Mouse (Mus musculus): ENCODE measurements at regions not wholly inside any gene's neighbourhood (a gene's known extent, or its start where the extent isn't known, plus 50 kb on each side); places are given as distances from the start of the nearest gene placed in this dataset.
A peak's percentile ranks its signal among the peaks of the same experiment; 100 is the strongest.

DNA sequence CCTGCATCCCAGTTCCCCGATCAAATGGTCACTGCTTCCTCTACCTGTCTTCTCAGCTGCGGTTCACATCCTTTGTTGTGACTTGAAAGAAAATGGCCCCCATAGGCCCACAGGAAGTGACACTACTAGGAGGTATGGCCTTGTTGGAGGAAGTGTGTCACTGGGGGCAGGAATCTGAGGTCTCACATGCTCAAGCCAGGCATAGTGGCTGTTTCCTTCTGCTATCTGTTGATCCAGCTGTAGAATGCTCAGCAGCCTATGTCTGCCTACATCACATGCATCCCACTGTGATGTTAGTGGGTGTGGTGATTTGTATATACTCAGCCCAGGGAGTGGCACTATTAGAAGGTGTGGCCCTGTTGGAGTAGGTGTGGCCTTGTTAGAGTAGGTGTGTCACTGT lies 76.1 kb downstream of the Zfp706 start:
- 79% methylated on average over 2 of the region's 2 CpGs for WGBS
- Histone ChIP-seq H3K4me2 (replicated peaks) (no peak overlapping the region), H3K36me3 (no peaks in the 10 kb centered on the region), H3K27ac (no peak overlapping the region), H3K4me3 (replicated peaks) (no peak overlapping the region), H3K4me1 (replicated peaks) (peaks cover 10% of the 10 kb centered on the region), H3K9ac (no peak overlapping the region), H3K27me3 (replicated peaks) (no peaks in the 10 kb centered on the region), H3K9me3 (no peaks in the 10 kb centered on the region)
- no peak for ATAC-seq

DNA sequence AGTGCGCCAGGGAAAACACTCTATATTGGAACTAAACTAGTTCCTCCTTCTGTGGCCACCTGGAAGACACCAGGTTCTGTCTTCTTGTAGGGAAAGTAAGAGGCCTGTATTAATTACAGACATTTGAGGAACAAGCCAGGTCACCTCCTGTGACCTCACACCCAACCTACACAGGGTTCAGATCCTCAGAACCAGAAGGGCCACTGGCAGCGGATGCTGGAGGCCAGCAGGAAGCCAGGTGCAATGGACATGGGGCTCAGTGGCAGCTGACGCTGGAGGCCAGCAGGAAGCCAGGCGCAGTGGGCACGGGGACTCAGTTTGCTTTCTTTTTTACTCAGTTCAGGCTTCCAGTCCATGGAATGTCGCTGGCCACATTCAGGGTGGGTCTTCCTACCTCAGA lies 77.1 kb downstream of the Zfp706 start:
- WGBS, result 78% methylated on average over 6 of the region's 6 CpGs
- no peak overlapping the region for H3K4me3 ChIP-seq (replicated peaks)
- no peak overlapping the region for H3K4me2 ChIP-seq (replicated peaks)
- H3K4me1 ChIP-seq (replicated peaks), result peaks cover 10% of the 10 kb centered on the region
- no peaks in the 10 kb centered on the region for H3K9me3 ChIP-seq
- H3K9ac ChIP-seq, result no peak overlapping the region
- H3K27me3 ChIP-seq (replicated peaks), result no peaks in the 10 kb centered on the region
- ATAC-seq, result no peak
- no peak overlapping the region for H3K27ac ChIP-seq
- H3K36me3 ChIP-seq, result no peaks in the 10 kb centered on the region

DNA sequence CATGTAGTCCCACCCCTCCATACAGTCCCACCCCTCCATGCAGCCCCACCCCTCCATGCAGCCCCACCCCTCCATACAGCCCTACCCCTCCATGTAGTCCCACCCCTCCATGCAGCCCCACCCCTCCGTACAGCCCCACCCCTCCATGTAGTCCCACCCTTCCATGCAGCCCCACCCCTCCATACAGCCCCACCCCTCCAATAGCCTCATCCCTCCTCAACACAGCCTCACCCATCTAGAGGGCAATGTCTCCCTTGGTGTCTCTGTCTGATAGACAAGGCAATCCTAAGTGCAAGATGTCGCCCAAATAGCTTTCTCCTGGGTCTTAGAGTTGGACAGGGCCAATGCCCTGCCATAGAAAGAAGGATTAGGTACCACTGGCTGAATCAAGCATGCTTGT lies 77.8 kb downstream of the Zfp706 start:
- H3K4me2 ChIP-seq (replicated peaks), result no peak overlapping the region
- H3K27ac ChIP-seq, result no peak overlapping the region
- H3K4me1 ChIP-seq (replicated peaks), result peaks cover 10% of the 10 kb centered on the region
- WGBS, result 74% methylated on average over 2 of the region's 2 CpGs
- no peak overlapping the region for H3K4me3 ChIP-seq (replicated peaks)
- H3K36me3 ChIP-seq, result no peaks in the 10 kb centered on the region
- ATAC-seq, result no peak
- H3K27me3 ChIP-seq (replicated peaks), result no peaks in the 10 kb centered on the region
- H3K9me3 ChIP-seq, result no peaks in the 10 kb centered on the region
- H3K9ac ChIP-seq, result no peak overlapping the region

DNA sequence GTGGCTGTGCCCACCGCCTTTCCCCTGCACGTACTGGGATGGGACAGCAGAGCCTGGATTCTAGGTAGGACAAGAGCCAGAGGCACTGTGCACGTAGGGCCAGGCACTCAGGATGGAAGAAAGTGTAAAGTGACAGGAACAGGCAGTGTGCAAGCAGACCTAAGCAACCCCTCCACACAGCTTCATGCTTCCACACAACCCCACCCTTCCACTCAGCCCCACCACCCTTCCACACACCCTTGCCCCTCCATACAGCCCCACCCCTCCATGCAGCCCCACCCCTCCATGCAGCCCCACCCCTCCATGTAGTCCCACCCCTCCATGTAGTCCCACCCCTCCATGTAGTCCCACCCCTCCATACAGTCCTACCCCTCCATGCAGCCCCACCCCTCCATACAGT lies 78.5 kb downstream of the Zfp706 start:
- no peak overlapping the region for H3K4me3 ChIP-seq (replicated peaks)
- H3K9me3 ChIP-seq, result no peaks in the 10 kb centered on the region
- 93% methylated on average over 3 of the region's 3 CpGs for WGBS
- no peak for ATAC-seq
- H3K4me1 ChIP-seq (replicated peaks), result peaks cover 10% of the 10 kb centered on the region
- no peaks in the 10 kb centered on the region for H3K27me3 ChIP-seq (replicated peaks)
- H3K9ac ChIP-seq, result no peak overlapping the region
- no peak overlapping the region for H3K27ac ChIP-seq
- H3K36me3 ChIP-seq, result no peaks in the 10 kb centered on the region
- no peak overlapping the region for H3K4me2 ChIP-seq (replicated peaks)

DNA sequence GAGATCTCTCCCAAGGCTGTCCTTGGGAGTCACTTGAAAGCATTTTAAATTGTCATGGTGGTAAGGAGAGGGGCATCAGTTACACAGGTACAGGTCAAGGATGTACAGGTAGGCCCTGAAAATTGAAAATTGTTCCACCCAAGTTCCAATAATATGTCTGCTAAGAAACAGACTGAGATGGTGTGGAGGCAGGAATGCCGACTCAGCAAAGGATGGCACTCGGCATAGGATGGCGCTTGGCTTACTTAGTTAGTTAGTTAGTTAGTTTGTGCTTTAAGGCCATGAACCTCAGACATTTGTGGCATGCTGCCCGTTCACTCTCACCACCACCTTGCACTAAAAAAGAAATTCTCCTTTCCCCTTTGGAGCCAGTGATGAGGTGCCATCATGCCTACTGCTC lies 78.9 kb downstream of the Zfp706 start:
- H3K4me3 ChIP-seq (replicated peaks), result no peak overlapping the region
- peaks cover 10% of the 10 kb centered on the region for H3K4me1 ChIP-seq (replicated peaks)
- H3K27ac ChIP-seq, result no peak overlapping the region
- no peaks in the 10 kb centered on the region for H3K9me3 ChIP-seq
- H3K9ac ChIP-seq, result no peak overlapping the region
- H3K36me3 ChIP-seq, result no peaks in the 10 kb centered on the region
- H3K4me2 ChIP-seq (replicated peaks), result no peak overlapping the region
- ATAC-seq, result no peak
- WGBS, result 95% methylated on average over 4 of the region's 4 CpGs
- H3K27me3 ChIP-seq (replicated peaks), result no peaks in the 10 kb centered on the region

DNA sequence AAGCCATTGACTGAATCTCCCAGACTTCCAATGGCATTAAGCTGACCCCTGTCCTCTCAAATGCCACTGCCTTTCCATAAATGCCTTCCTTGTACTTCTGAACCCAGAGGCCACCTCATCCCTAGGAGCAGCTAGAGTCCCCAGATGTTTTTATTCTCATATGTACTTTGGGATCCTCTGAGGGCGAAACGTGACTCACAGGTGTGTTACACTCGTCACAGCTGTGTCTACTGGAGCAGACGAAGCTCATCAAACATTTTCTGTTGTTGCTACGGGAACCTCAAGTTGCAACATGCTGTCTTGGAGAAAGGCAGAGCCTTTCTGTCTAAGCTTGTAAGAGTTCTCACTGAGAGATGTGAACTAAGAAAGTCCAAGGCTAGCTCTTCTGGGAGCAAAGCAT lies 80.1 kb downstream of the Zfp706 start:
- H3K4me1 ChIP-seq (replicated peaks), result no peaks in the 10 kb centered on the region
- no peaks in the 10 kb centered on the region for H3K9me3 ChIP-seq
- no peak for ATAC-seq
- H3K4me2 ChIP-seq (replicated peaks), result no peak overlapping the region
- H3K36me3 ChIP-seq, result no peaks in the 10 kb centered on the region
- no peak overlapping the region for H3K4me3 ChIP-seq (replicated peaks)
- H3K27ac ChIP-seq, result no peak overlapping the region
- 75% methylated on average over 5 of the region's 5 CpGs for WGBS
- H3K27me3 ChIP-seq (replicated peaks), result no peaks in the 10 kb centered on the region
- no peak overlapping the region for H3K9ac ChIP-seq

DNA sequence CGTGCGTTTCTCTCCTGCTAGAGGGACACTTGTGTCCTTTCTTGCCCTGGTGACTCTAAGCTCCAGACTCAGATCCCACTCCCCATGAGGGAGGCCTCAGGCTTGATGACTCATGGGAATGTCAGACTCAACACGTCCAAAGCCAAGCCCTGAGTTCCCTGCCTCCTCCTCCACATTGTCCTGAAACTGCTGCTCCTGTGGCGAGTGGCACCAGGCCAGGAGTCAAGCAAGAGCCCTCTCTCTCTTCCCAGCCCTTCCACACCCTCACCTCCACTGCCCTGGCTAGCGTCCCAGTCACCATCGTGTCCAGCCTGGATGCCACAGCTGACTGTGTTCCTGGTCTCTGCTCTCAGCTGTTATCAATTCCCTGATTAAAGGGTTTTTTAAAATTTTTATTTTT lies 83.4 kb downstream of the Zfp706 start:
- no peak for ATAC-seq
- H3K27ac ChIP-seq, result no peak overlapping the region
- WGBS, result 61% methylated on average over 6 of the region's 6 CpGs

DNA sequence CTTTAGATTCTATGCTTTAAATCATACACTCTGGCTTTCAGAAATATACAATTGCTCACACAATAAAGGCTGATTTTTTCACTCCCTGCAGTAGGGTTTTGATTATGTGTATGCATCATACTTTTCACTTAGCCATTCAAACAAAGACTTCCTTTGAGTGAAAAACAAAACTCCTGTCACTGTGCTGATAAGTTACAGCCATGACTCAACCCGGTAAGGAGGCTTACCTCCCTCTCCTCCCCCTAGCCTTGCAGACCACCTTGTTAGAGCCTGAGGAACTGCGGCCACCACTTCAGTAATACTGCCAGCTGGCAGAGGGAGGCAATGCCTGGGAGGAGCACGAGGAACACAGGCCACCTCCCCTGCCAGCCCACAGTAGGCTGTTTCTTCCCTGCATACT lies 86.2 kb downstream of the Zfp706 start:
- H3K9ac ChIP-seq, result no peak overlapping the region
- no peak for ATAC-seq
- peaks cover 5% of the 10 kb centered on the region; the same call in 1 of the 2 replicates for H3K4me1 ChIP-seq (replicated peaks)
- H3K36me3 ChIP-seq, result no peaks in the 10 kb centered on the region
- no peaks in the 10 kb centered on the region for H3K27me3 ChIP-seq (replicated peaks)
- H3K4me2 ChIP-seq (replicated peaks), result no peak overlapping the region
- no peak overlapping the region for H3K4me3 ChIP-seq (replicated peaks)
- no peak overlapping the region for H3K27ac ChIP-seq
- WGBS, result 34% methylated on average over 3 of the region's 3 CpGs
- no peaks in the 10 kb centered on the region for H3K9me3 ChIP-seq

More for the DNA sequence above, 83.4 kb downstream of the Zfp706 start:
- no peak overlapping the region for H3K9ac ChIP-seq
- no peaks in the 10 kb centered on the region for H3K27me3 ChIP-seq (replicated peaks)
- H3K36me3 ChIP-seq, result no peaks in the 10 kb centered on the region
- no peak overlapping the region for H3K4me2 ChIP-seq (replicated peaks)
- H3K9me3 ChIP-seq, result no peaks in the 10 kb centered on the region
- no peak overlapping the region for H3K4me3 ChIP-seq (replicated peaks)
- H3K4me1 ChIP-seq (replicated peaks), result no peaks in the 10 kb centered on the region

DNA sequence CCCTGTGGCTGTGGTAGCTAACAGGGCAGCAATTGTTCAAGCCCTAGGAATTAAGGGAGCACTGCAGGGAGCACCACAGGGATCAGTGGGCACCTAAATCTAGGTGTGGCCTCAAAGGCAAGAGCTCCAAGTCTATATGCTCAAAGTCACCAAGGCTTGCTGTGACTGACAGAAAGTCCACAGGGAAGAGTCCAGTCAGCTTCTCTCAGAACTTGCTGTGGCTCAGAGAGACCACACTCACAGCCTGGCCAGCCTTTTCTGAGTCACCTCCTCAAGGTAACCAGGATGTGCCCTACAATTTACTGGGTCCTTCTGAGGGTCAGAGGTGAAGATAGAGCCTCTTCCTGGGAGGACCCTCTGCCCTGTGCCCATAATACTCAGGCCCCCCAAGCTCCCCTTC lies 86.7 kb downstream of the Zfp706 start:
- ATAC-seq, result no peak

DNA sequence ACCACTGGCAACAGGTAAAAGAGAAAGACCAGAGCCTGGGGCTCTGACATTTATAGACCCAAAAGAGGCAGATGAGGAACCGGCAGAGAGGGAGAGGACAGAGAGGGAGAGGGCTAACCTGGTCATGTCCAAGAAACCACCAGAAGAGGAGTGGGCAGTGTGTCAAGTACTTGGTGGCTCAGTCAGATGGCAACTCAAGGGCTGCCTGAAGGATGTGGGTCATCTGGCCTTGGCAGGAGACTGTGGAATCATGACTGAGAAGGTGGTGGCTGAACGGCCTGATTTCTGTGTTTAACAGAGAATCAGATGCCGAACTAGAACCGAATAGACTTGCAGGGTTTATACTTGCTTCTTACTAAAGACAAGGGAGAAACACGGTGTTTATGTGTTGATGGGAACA lies 87.9 kb downstream of the Zfp706 start:
- Histone ChIP-seq H3K36me3 (no peaks in the 10 kb centered on the region), H3K4me1 (replicated peaks) (peaks cover 5% of the 10 kb centered on the region; the same call in 1 of the 2 replicates), H3K4me3 (replicated peaks) (no peak overlapping the region), H3K27me3 (replicated peaks) (no peaks in the 10 kb centered on the region), H3K27ac (no peak overlapping the region), H3K9me3 (no peaks in the 10 kb centered on the region), H3K9ac (no peak overlapping the region), H3K4me2 (replicated peaks) (no peak overlapping the region)
- WGBS, result 85% methylated on average over 5 of the region's 5 CpGs
- ATAC-seq, result no peak

More for the DNA sequence above, 86.7 kb downstream of the Zfp706 start:
- no peaks in the 10 kb centered on the region for H3K27me3 ChIP-seq (replicated peaks)
- H3K36me3 ChIP-seq, result no peaks in the 10 kb centered on the region
- H3K4me1 ChIP-seq (replicated peaks), result peaks cover 5% of the 10 kb centered on the region; the same call in 1 of the 2 replicates
- H3K9me3 ChIP-seq, result no peaks in the 10 kb centered on the region
- no peak overlapping the region for H3K27ac ChIP-seq
- H3K4me3 ChIP-seq (replicated peaks), result no peak overlapping the region
- no peak overlapping the region for H3K9ac ChIP-seq
- H3K4me2 ChIP-seq (replicated peaks), result no peak overlapping the region

DNA sequence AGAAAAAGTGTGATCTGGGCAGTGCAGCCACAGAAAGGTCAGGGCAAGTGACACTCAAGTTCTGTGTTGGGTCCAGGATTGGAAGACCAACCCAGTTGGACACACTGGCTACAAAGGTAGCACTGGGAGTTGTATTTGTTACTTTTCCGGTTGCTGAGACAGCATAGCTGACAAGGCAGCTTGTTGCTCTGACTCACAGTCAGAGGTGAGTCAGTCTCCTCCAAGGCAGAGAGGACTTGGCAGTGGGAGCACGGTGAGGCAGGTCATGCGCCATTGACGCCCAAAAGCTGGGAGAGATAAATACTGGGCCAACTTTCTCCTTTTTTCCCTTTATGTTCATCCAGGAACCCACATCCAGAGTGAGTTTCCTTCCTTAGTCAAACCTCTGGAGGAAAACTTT lies 88.4 kb downstream of the Zfp706 start:
- 86% methylated on average over 4 of the region's 4 CpGs for WGBS

DNA sequence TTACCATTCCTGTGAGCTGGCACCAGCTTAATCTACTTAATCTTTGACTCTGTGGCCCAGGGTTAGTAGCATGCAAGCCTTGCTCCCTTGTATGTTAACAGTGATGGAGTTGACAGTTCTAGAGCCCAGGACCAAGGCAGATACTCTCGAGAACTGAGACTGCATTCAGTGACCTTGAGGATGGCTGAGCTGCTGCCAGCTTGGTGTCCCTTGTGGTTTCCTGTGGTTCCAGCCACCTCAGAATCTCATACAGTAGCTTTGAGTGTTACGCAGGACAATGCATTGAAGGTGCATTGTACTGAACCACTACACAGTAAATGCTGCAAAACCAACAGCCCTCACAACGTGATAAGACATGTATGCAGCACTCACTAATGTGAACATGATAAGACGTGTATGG lies 90.6 kb downstream of the Zfp706 start:
- no peaks in the 10 kb centered on the region for H3K27me3 ChIP-seq (replicated peaks)
- no peak overlapping the region for H3K4me2 ChIP-seq (replicated peaks)
- peaks cover 5% of the 10 kb centered on the region; the same call in 1 of the 2 replicates for H3K4me1 ChIP-seq (replicated peaks)
- no peak for ATAC-seq
- no peaks in the 10 kb centered on the region for H3K9me3 ChIP-seq
- WGBS, result 68% methylated on average over 4 of the region's 4 CpGs
- no peak overlapping the region for H3K27ac ChIP-seq
- no peaks in the 10 kb centered on the region for H3K36me3 ChIP-seq
- no peak overlapping the region for H3K9ac ChIP-seq
- no peak overlapping the region for H3K4me3 ChIP-seq (replicated peaks)

More for the DNA sequence above, 88.4 kb downstream of the Zfp706 start:
- no peak overlapping the region for H3K27ac ChIP-seq
- H3K27me3 ChIP-seq (replicated peaks), result no peaks in the 10 kb centered on the region
- H3K4me2 ChIP-seq (replicated peaks), result no peak overlapping the region
- H3K4me3 ChIP-seq (replicated peaks), result no peak overlapping the region
- no peaks in the 10 kb centered on the region for H3K9me3 ChIP-seq
- no peaks in the 10 kb centered on the region for H3K36me3 ChIP-seq
- no peak overlapping the region for H3K9ac ChIP-seq
- ATAC-seq, result no peak
- H3K4me1 ChIP-seq (replicated peaks), result peaks cover 5% of the 10 kb centered on the region; the same call in 1 of the 2 replicates

DNA sequence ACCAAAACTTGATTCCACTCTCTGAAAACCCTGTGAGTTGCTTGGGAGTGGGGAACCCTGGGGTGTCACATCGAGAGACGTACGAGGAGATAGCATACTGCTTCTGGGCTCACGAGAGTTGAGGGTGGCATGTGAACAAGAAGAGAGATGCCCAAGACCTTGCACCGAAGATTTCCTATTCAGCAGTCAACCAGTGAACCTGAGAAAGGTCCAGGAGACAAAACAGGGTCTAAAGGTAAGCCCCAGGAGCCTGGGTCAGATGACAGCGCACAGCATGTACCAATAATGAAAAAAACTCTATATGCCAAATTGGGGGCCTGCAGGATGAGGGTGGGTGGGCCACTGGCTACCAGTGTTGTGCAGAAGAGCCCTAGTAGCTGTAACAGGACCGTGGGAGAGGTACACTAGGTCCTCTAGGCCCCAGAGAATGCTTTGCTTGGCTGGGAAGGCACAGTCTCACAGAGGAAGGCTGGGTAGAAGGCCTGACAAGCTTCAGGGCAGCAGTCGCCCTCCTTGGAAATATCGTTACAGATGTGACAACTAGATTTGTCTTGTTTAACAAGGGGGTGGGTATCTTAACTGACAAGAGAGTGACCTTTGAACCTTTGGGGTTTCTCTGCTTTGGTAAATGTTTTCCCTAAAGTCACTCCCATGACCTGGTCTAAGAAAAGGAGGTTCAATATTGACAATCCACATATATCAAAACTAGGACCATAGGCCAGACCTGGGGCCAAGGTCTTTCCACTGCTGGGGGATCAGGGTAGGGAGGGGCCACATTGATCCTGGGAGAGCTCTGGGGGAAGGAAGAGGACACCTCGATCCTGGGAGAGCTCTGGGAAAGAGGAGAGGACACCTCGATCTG lies 93.1 kb downstream of the Zfp706 start:
- Histone ChIP-seq H3K4me3 (replicated peaks) (no peak overlapping the region), H3K36me3 (no peaks in the 10 kb centered on the region), H3K4me2 (replicated peaks) (no peak overlapping the region), H3K27ac (0 out of 2 replicates have a peak overlapping the region, but pooled peaks have one; percentile 14), H3K9me3 (no peaks in the 10 kb centered on the region), H3K9ac (no peak overlapping the region), H3K4me1 (replicated peaks) (peaks cover 5% of the 10 kb centered on the region; the same call in 1 of the 2 replicates), H3K27me3 (replicated peaks) (no peaks in the 10 kb centered on the region)
- ATAC-seq, result peak; percentile 57
- WGBS, result 71% methylated on average over 11 of the region's 11 CpGs

Data from intestine, embryonic 15.5 days (tissue).